Mouse (Mus musculus) left cerebral cortex, adult 11 months (tissue): ENCODE data around the gene Srd5a1.
"Not testable (repeated sequence)": the region's sequence is repeated elsewhere in the genome, so short reads cannot be mapped to it uniquely, and the experiment has no call there.

ENCODE experiments used
- DNase-seq: peaks from one replicate; pipeline ENCODE4 v3.0.0; 2022; ENCODE audit warnings: low spot score

Srd5a1 gene

GRCm38 (mm10) chr13:69611398-69612174, at the start of gene Srd5a1:
Gene Srd5a1, minus strand, starts transcription at chr13:69611442.
- peak; percentile 100 for DNase-seq

- DNase-seq: no peak
Observed at GRCm38 (mm10) chr13:69654508-69654907, 43.3 kb upstream of the Srd5a1 start.

- DNase-seq: no peak
Observed at GRCm38 (mm10) chr13:69646481-69646880, 35.2 kb upstream of the Srd5a1 start.

GRCm38 (mm10) chr13:69645694-69646423, 34.6 kb upstream of the Srd5a1 start:
- no peak for DNase-seq

- no peak for DNase-seq
Observed at GRCm38 (mm10) chr13:69644427-69645166, 33.4 kb upstream of the Srd5a1 start.

GRCm38 (mm10) chr13:69643937-69644336, 32.7 kb upstream of the Srd5a1 start:
- no peak for DNase-seq

GRCm38 (mm10) chr13:69642656-69643216, 31.5 kb upstream of the Srd5a1 start:
- DNase-seq: no peak

GRCm38 (mm10) chr13:69641017-69641416, 29.8 kb upstream of the Srd5a1 start:
- DNase-seq: no peak

GRCm38 (mm10) chr13:69640541-69640940, 29.3 kb upstream of the Srd5a1 start:
- no peak for DNase-seq

GRCm38 (mm10) chr13:69640126-69640525, 28.9 kb upstream of the Srd5a1 start:
- DNase-seq: no peak

- DNase-seq: no peak
Observed at GRCm38 (mm10) chr13:69639251-69639650, 28.0 kb upstream of the Srd5a1 start.

GRCm38 (mm10) chr13:69638108-69638626, 26.9 kb upstream of the Srd5a1 start:
- DNase-seq: no peak

- DNase-seq: no peak
Observed at GRCm38 (mm10) chr13:69637657-69638056, 26.4 kb upstream of the Srd5a1 start.

- no peak for DNase-seq
Observed at GRCm38 (mm10) chr13:69636816-69637215, 25.6 kb upstream of the Srd5a1 start.

- no peak for DNase-seq
Observed at GRCm38 (mm10) chr13:69636375-69636774, 25.1 kb upstream of the Srd5a1 start.

- not testable (repeated sequence) for DNase-seq
Observed at GRCm38 (mm10) chr13:69635836-69636235, 24.6 kb upstream of the Srd5a1 start.

- DNase-seq: no peak
Observed at GRCm38 (mm10) chr13:69633988-69634387, 22.7 kb upstream of the Srd5a1 start.

- DNase-seq: no peak
Observed at GRCm38 (mm10) chr13:69633551-69633950, 22.3 kb upstream of the Srd5a1 start.

GRCm38 (mm10) chr13:69631659-69632058, 20.4 kb upstream of the Srd5a1 start:
- no peak for DNase-seq

GRCm38 (mm10) chr13:69631111-69631510, 19.9 kb upstream of the Srd5a1 start:
- no peak for DNase-seq

GRCm38 (mm10) chr13:69630576-69630975, 19.3 kb upstream of the Srd5a1 start:
- DNase-seq: no peak

GRCm38 (mm10) chr13:69627941-69628340, 16.7 kb upstream of the Srd5a1 start:
- DNase-seq: no peak
